Mouse (Mus musculus) kidney, adult 2 months (tissue): ENCODE results near the gene Nans. TPM values are rescaled to one million over a fixed set of nuclear protein-coding genes. Genes with fewer than 3 reads are reported as not detected.

ENCODE experiments used
- DNase-seq: peaks from one replicate; pipeline ENCODE4 v3.0.0; 2021
- H3K27ac ChIP-seq: fragments of 200-500 bp; 2 replicates; pipeline ENCODE4 v1.5.1; 2012; ENCODE audit warnings: low read depth, low read length, control low read depth, inconsistent platforms; ENCODE audit not compliant: insufficient read depth
- H3K27me3 ChIP-seq: fragments of 200-500 bp; replicated peaks from 2 replicates; pipeline ENCODE4 v1.6.1; 2012; ENCODE audit warnings: mild to moderate bottlenecking, moderate library complexity, low read length, inconsistent platforms; ENCODE audit not compliant: control insufficient read depth, insufficient read depth
- H3K36me3 ChIP-seq: fragments of 200-500 bp; 2 replicates; pipeline ENCODE4 v1.6.1; 2012; ENCODE audit warnings: mild to moderate bottlenecking, moderate library complexity, low read length, inconsistent platforms; ENCODE audit not compliant: control insufficient read depth, insufficient read depth
- H3K4me1 ChIP-seq: fragments of 200-500 bp; 2 replicates; pipeline ENCODE4 v1.6.1; 2011; ENCODE audit warnings: low read length; ENCODE audit not compliant: control insufficient read depth, insufficient read depth
- H3K4me3 ChIP-seq: fragments of 200-500 bp; 2 replicates; pipeline ENCODE4 v1.5.1; 2011; ENCODE audit warnings: mild to moderate bottlenecking, low read depth, low read length, control low read depth; ENCODE audit not compliant: insufficient read depth
- CTCF ChIP-seq: fragments of 200-500 bp; conservative IDR thresholded peaks from 2 replicates; pipeline ENCODE4 v1.5.1; 2011; ENCODE audit warnings: low read depth, mild to moderate bottlenecking, control low read depth, low read length, moderate library complexity, mixed read lengths; ENCODE audit not compliant: insufficient read depth, insufficient read length
- POLR2A ChIP-seq: fragments of 200-500 bp; IDR thresholded peaks from one replicate; pipeline ENCODE4 v1.6.1; 2011; ENCODE audit warnings: low read depth, low read length, control low read depth
- WGBS: fragments of 180-500 bp; shearing (Covaris S2); methylation state at CpG from one replicate; pipeline ENCODE4 v1.1.7; 2018; 5-methylcytosine and 5-hydroxymethylcytosine counted together
- polyA plus RNA-seq: library from polyadenylated mRNA; depleted of rRNA; stranded (reverse); fragments of >200 nt; gene quantifications from 2 replicates; pipeline ENCODE4 v1.2.3, GENCODE M21; 2012

Nans gene
- polyA plus RNA-seq, 1 experiment, result 13.8 TPM

DNA sequence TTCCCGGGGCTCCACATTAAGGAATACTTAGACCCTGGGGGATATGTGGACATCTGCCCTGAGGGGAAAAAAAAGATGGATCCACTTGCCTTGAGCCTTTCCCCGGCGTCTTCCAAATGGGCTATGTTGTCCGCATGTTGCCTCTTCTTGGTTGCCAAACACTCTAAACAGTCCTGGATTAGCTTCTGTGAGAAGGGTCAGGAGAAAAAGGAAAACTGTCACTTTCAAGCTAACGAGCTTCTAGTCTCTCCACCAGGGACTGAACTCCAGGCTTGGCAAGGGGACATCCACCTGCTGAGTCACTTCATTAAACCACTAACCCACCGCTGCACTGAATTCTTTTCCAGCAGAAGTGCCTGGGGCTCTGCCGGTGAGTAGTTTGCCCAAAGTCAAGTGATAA is 43.9 kb downstream of the Nans start:
- Histone ChIP-seq H3K27me3 (no peaks in the 10 kb centered on the region), H3K4me1 (no peaks in the 10 kb centered on the region), H3K27ac (no peak overlapping the region), H3K36me3 (no peaks in the 10 kb centered on the region), H3K4me3 (no peak overlapping the region)
- no peak for DNase-seq
- 92% methylated on average over 7 of the region's 7 CpGs for WGBS
- TF ChIP-seq CTCF (no peak), POLR2A (no peak)

DNA sequence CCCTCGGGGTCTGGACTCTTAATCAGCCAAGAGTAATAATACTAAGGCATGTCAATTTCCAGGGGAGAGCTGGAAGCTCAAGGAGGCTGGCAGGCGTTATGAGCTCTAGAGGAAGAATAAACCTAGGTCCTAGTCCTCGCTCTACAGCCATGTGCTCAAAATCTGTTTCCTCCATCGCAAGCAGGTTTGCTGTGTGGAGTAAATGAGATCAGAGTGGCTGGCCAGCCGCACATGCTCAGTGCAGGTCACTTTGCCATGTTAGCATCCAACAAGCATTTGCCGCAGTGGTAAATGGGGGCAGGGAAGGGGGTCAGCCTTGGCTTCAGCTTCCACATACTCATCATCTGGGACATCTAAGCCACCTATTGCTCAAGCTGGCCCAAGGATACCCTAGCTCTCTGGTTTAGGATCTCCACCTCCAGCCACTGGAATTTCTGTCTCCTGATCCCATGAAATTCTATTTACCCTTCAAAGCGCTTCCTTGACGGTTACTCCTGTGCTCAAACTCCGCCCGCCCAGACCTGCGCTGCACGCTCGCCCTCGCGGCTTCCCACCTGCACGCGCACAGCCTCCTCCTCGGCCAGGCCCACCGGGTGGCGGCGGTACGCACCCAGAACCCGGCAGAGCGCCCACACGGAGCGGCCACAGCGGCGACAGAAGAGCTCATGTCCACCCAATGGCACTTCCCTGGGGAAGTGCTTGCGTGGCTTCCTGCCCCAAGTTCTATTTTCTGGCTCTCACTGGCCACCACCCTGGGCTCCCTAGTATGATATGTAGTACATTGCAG is 45.1 kb downstream of the Nans start:
- Histone ChIP-seq H3K4me3 (peak overlapping the region; percentile 81), H3K27ac (no peak overlapping the region), H3K27me3 (no peaks in the 10 kb centered on the region), H3K4me1 (no peaks in the 10 kb centered on the region), H3K36me3 (no peaks in the 10 kb centered on the region)
- peak; percentile 12 for DNase-seq
- no peak for TF ChIP-seq POLR2A
- TF ChIP-seq CTCF, result no peak
- WGBS, result 20% methylated on average over 29 of the region's 29 CpGs

DNA sequence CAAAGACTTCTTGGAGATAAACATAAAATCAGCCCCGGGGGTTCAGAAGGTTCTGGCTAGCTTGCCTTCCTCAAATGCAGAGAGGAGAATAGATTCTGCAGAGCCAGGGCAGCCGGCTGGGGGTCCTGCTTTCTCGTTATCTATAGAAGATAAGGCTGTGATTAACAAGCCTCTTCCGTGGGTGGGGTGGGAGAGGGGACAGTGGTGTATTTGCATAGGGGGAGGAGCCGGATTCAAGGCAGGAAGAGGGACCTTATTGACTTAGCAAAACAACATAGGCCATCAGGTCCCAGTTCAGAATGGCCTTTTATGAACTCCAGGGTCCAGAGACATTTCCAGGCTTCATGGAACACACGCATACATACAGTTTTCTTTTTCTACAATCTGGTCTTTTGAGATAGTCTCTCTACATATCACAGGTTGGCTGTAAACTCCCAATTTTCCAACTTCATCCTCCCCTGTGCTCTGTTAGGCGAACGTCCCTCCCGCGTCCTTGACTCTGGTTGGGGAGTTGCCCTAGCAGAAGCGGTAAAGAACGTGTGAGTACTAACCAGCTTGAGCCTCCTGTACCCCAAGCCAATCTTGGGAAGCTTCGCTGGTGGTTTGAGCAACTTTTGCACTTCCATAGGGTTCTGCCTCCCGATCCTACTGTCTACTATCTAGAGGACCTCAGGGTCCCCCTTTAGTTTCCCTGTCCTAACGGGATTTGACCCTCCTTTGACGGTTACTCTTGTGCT is 46.2 kb downstream of the Nans start:
- H3K4me1 ChIP-seq, result no peaks in the 10 kb centered on the region
- peak overlapping the region; percentile 81 for H3K4me3 ChIP-seq
- H3K27ac ChIP-seq, result 0 out of 2 replicates have a peak overlapping the region, but pooled peaks have one; percentile 14
- TF ChIP-seq POLR2A, result no peak
- no peak for TF ChIP-seq CTCF
- 20% methylated on average over 16 of the region's 16 CpGs for WGBS
- no peaks in the 10 kb centered on the region for H3K36me3 ChIP-seq
- no peaks in the 10 kb centered on the region for H3K27me3 ChIP-seq
- no peak for DNase-seq

DNA sequence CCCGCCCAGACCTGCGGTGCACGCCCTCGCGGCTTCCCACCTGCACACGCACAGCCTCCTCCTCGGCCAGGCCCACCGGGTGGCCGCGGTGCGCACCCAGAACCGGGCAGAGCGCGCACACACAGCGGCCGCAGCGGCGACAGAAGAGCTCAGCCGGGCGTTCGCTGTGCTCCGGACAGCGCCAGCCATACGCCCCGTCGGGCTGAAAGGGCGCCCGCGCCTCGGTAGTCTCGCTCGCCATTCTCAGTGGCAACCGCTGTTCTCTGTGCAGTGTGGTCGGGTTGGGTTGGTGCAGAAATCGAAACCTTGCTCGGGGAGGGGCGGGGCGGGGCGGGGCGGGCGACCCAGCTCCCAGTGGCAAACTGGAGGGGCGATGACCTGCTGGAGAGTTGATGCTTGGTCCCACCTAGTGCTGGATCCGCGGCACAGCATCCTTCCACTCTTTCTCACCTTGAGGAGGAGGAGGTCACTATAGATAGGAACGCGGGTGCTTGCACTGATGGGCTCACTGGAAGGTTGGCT is 46.9 kb downstream of the Nans start, which contains the start of gene Trim14:
Gene Trim14 (minus strand): TSS at position 302 of the 522 bp plus-strand sequence.
- Histone ChIP-seq H3K4me3 (peak within 1 kb of the TSS; percentile 81), H3K27ac (0 out of 2 replicates have a peak within 1 kb of the TSS, but pooled peaks have one; percentile 14), H3K27me3 (no peaks in the 10 kb centered on the region), H3K36me3 (no peaks in the 10 kb centered on the region), H3K4me1 (no peaks in the 10 kb centered on the region)
- WGBS, result under 1% methylated on average over 46 of the region's 46 CpGs
- TF ChIP-seq POLR2A (no peak), CTCF (peak; percentile 59)
- DNase-seq, result peak; percentile 40

DNA sequence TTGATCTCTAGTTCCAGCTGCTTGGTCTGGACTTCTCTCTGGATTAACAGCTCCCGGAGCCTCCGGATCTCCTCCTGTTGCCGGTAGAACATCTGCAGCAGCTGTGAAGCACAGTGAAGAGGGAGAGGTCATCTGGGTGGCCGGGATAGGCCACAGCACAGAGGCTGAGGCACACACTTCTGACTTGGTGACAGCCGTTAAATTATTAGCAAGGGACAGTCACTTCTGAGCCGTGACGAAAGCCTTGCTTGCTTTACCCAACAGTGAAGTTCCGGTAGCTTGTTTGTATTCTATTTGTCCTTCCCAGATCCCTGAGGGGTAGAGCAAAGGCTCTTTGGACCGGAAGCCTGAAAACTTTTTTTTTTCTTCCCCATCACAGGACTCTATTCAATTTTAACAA is 50.1 kb downstream of the Nans start:
- Histone ChIP-seq H3K36me3 (no peaks in the 10 kb centered on the region), H3K4me3 (no peak overlapping the region), H3K27ac (no peak overlapping the region), H3K4me1 (no peaks in the 10 kb centered on the region), H3K27me3 (no peaks in the 10 kb centered on the region)
- no peak for TF ChIP-seq POLR2A
- TF ChIP-seq CTCF, result no peak
- 27% methylated on average over 9 of the region's 9 CpGs for WGBS
- no peak for DNase-seq

DNA sequence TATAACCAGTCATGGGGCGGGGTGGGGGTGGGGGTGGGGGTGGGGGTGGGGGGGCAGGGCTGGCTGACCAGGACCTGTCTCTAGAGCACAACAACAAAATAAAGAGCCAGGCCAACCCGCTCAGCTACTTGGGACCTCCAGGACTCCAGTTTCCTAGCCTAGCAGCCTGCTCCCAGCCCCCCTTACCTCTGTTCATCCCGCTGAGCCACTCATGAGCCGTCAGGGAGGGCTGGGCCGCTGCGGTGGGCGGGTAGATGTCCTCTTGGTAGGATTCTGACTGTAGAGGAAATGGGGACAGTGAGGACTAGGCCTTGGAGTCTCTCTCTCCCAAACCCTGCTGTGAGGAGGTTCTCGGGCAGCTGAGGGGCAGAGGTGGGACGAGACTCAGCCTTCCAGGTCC is 52.7 kb downstream of the Nans start:
- no peaks in the 10 kb centered on the region for H3K27me3 ChIP-seq
- H3K36me3 ChIP-seq, result no peaks in the 10 kb centered on the region
- DNase-seq, result no peak
- TF ChIP-seq CTCF (no peak), POLR2A (no peak)
- WGBS, result 73% methylated on average over 9 of the region's 9 CpGs
- no peak overlapping the region for H3K27ac ChIP-seq
- no peaks in the 10 kb centered on the region for H3K4me1 ChIP-seq
- no peak overlapping the region for H3K4me3 ChIP-seq
